Mouse (Mus musculus) left cerebral cortex, adult 2 months (tissue): ENCODE measurements around the gene Cand2. TPM values are rescaled to one million over a fixed set of nuclear protein-coding genes. Genes with fewer than 3 reads are reported as not detected.
A peak's percentile ranks its signal among the peaks of the same experiment; 100 is the strongest.

Experiments
- DNase-seq, 2 experiments: peaks; one replicate each; pipeline ENCODE4 v3.0.0; 2021 to 2022; ENCODE audit warnings: low spot score in 2 of 2, mixed read lengths in 1 of 2; ENCODE audit errors: extremely low spot score in 1 of 2
- H3K27ac ChIP-seq: fragments of 200-600 bp; 2 replicates; pipeline ENCODE4 v1.8.1; 2022
- H3K4me3 ChIP-seq: fragments of 200-600 bp; 2 replicates; pipeline ENCODE4 v1.8.1; 2022
- CTCF ChIP-seq: fragments of 200-600 bp; IDR thresholded peaks from 2 replicates; pipeline ENCODE4 v1.8.1; 2022; ENCODE audit warnings: antibody characterized with exemption, mild to moderate bottlenecking, moderate library complexity
- intact Hi-C: fragments of 180-260 bp; cut with DNase I; formaldehyde crosslinking; loops from one replicate; pipeline ENCODE4 v1.15.1; 2025
- total RNA-seq, 2 experiments: library from RNA; stranded (reverse); gene quantifications; 2 replicates each; pipeline ENCODE4 v1.2.3; 2021

Gene Cand2
- total RNA-seq, 2 experiments from 2014 or later = 1.8 to 1.9 TPM

- DNase-seq = no peak
- no peak overlapping the region for H3K4me3 ChIP-seq
- no peak for TF ChIP-seq CTCF
- intact Hi-C loops = no loop called here
- H3K27ac ChIP-seq = no peak overlapping the region
Measured at GRCm38 (mm10) chr6:115782781-115783180, 8.4 kb downstream of the Cand2 start.

- intact Hi-C loops = no loop called here
- H3K4me3 ChIP-seq = no peak overlapping the region
- H3K27ac ChIP-seq = no peak overlapping the region
- DNase-seq = no peak
- no peak for TF ChIP-seq CTCF
Measured at GRCm38 (mm10) chr6:115791016-115791415, 16.7 kb downstream of the Cand2 start.

- no peak for DNase-seq
- Histone ChIP-seq H3K4me3 (no peak overlapping the region), H3K27ac (no peak overlapping the region)
- intact Hi-C loops = no loop called here
- TF ChIP-seq CTCF = no peak
Measured at GRCm38 (mm10) chr6:115791842-115792686, 17.7 kb downstream of the Cand2 start.

GRCm38 (mm10) chr6:115792691-115793215, 18.4 kb downstream of the Cand2 start:
- Histone ChIP-seq H3K27ac (no peak overlapping the region), H3K4me3 (no peak overlapping the region)
- DNase-seq = no peak
- intact Hi-C loops = no loop called here
- TF ChIP-seq CTCF = no peak

- intact Hi-C loops = loop anchor here (5.0 kb wide), 2 partner anchors 75 to 125 kb away; partner anchors contain the start of gene Raf1
- Histone ChIP-seq H3K27ac (no peak overlapping the region), H3K4me3 (no peak overlapping the region)
- no peak for DNase-seq
- no peak for TF ChIP-seq CTCF
Measured at GRCm38 (mm10) chr6:115801811-115802210, 27.5 kb downstream of the Cand2 start.

- Histone ChIP-seq H3K4me3 (no peak overlapping the region), H3K27ac (no peak overlapping the region)
- intact Hi-C loops = loop anchor here (5.0 kb wide), 2 partner anchors 76 to 126 kb away; partner anchors contain the start of gene Raf1
- peak; percentile 77 for TF ChIP-seq CTCF
- peak; percentile 60 to 69 for DNase-seq
Measured at GRCm38 (mm10) chr6:115803541-115804382, 29.4 kb downstream of the Cand2 start.

GRCm38 (mm10) chr6:115804432-115805192, 30.3 kb downstream of the Cand2 start:
- H3K27ac ChIP-seq = no peak overlapping the region
- intact Hi-C loops = loop anchor here (5.0 kb wide), 2 partner anchors 77 to 127 kb away; partner anchors contain the start of gene Raf1
- H3K4me3 ChIP-seq = no peak overlapping the region
- TF ChIP-seq CTCF = no peak
- no peak for DNase-seq

- no peak for TF ChIP-seq CTCF
- Histone ChIP-seq H3K27ac (peak overlapping the region; percentile 98), H3K4me3 (peak overlapping the region; percentile 86)
- DNase-seq = no peak
- intact Hi-C loops = loop anchor here (1.0 kb wide), 1 partner anchor 206 kb away; the partner anchor contains the start of gene Mkrn2
Measured at GRCm38 (mm10) chr6:115807464-115808195, 33.3 kb downstream of the Cand2 start.

GRCm38 (mm10) chr6:115808196-115808487, 33.8 kb downstream of the Cand2 start:
- Histone ChIP-seq H3K4me3 (peak overlapping the region; percentile 86), H3K27ac (peak overlapping the region; percentile 98)
- intact Hi-C loops = loop anchor here (1.0 kb wide), 1 partner anchor 207 kb away; the partner anchor contains the start of gene Mkrn2
- TF ChIP-seq CTCF = no peak
- DNase-seq = no peak

GRCm38 (mm10) chr6:115808488-115809231, 34.3 kb downstream of the Cand2 start, which contains the start of gene Rpl32:
Rpl32 (minus strand) TSS chr6:115808747.
- intact Hi-C loops = loop anchor here (1.0 kb wide), 1 partner anchor 207 kb away; the partner anchor contains the start of gene Mkrn2
- peak; percentile 66 for TF ChIP-seq CTCF
- peak; percentile 85 to 86 for DNase-seq
- Histone ChIP-seq H3K27ac (peak within 1 kb of the TSS; percentile 98), H3K4me3 (peak within 1 kb of the TSS; percentile 86)
